Mouse (Mus musculus) lung, postnatal 0 days (tissue): ENCODE measurements around the gene Elk3. TPM values are rescaled to one million over a fixed set of nuclear protein-coding genes. Genes with fewer than 3 reads are reported as not detected.
A peak's percentile ranks its signal among the peaks of the same experiment; 100 is the strongest.

ENCODE experiments used
- ATAC-seq: fragments of 200-750 bp; cut with Nextera tagmentation; 2 replicates; pipeline ENCODE4 v1.8.0; 2017; ENCODE audit warnings: moderate library complexity
- DNase-seq: peaks from one replicate; pipeline ENCODE4 v3.0.0-alpha.2; 2016; ENCODE audit warnings: low spot score
- H3K27ac ChIP-seq: fragments of 300-500 bp; sonication (generic); 2 replicates; pipeline ENCODE4 v1.5.1; 2014; ENCODE audit warnings: antibody characterized with exemption, mild to moderate bottlenecking, low read length, mixed read lengths
- H3K27me3 ChIP-seq: fragments of 300-500 bp; sonication (generic); replicated peaks from 2 replicates; pipeline ENCODE4 v1.6.1; 2014; ENCODE audit warnings: low read length, mixed read lengths; ENCODE audit not compliant: insufficient read depth
- H3K36me3 ChIP-seq: fragments of 300-500 bp; sonication (generic); 2 replicates; pipeline ENCODE4 v1.6.1; 2014; ENCODE audit warnings: low read length, mixed read lengths; ENCODE audit not compliant: insufficient read depth
- H3K4me1 ChIP-seq: fragments of 300-500 bp; sonication (generic); 2 replicates; pipeline ENCODE4 v1.6.1; 2014; ENCODE audit warnings: antibody characterized with exemption, low read depth, low read length, mixed read lengths; ENCODE audit not compliant: insufficient read depth
- H3K4me2 ChIP-seq: fragments of 300-500 bp; sonication (generic); replicated peaks from 2 replicates; pipeline ENCODE4 v1.6.1; 2014; ENCODE audit warnings: low read depth, mild to moderate bottlenecking, low read length, moderate library complexity, mixed read lengths
- H3K4me3 ChIP-seq: fragments of 300-500 bp; sonication (generic); 2 replicates; pipeline ENCODE4 v1.5.1; 2014; ENCODE audit warnings: low read depth, low read length
- H3K9ac ChIP-seq: fragments of 300-500 bp; sonication (generic); replicated peaks from 2 replicates; pipeline ENCODE4 v1.6.1; 2014; ENCODE audit warnings: low read depth, mild to moderate bottlenecking
- H3K9me3 ChIP-seq: fragments of 300-500 bp; sonication (generic); 2 replicates; pipeline ENCODE4 v1.6.1; 2016; ENCODE audit warnings: low read length, mixed read lengths
- CTCF ChIP-seq: IDR thresholded peaks from 2 replicates; pipeline ENCODE4 v1.5.1; 2016; ENCODE audit warnings: antibody characterized with exemption, mild to moderate bottlenecking
- EP300 ChIP-seq: IDR thresholded peaks from 2 replicates; pipeline ENCODE4 v1.6.1; 2016; ENCODE audit warnings: antibody characterized with exemption, mild to moderate bottlenecking, control low read depth
- WGBS: fragments of 180-500 bp; shearing (Covaris S2); extraction: QIAGEN DNeasy Blood & Tissue Kit; methylation state at CpG from one replicate; pipeline ENCODE4 v1.1.7; 2014; 5-methylcytosine and 5-hydroxymethylcytosine counted together
- polyA plus RNA-seq: library from polyadenylated mRNA; unstranded; fragments of >200 nt; fragmentation: Nextera tagmentation; extraction: Ambion mirVana; gene quantifications from 2 replicates; pipeline ENCODE4 v1.2.1, GENCODE M21; 2015

Gene Elk3
- polyA plus RNA-seq, 1 experiment from 2014 or later, result 56.0 TPM

- ATAC-seq (peak; percentile 92), DNase-seq (peak; percentile 68)
- H3K4me1 ChIP-seq, result peaks cover 6% of the 10 kb centered on the region; the same call in 1 of the 2 replicates
- H3K36me3 ChIP-seq, result no peaks in the 10 kb centered on the region
- no peak overlapping the region for H3K9ac ChIP-seq
- no peaks in the 10 kb centered on the region for H3K27me3 ChIP-seq
- TF ChIP-seq EP300, result peak; percentile 18
- TF ChIP-seq CTCF, result no peak; the same call in 1 of the 2 replicates
- H3K4me3 ChIP-seq, result no peak overlapping the region
- no peaks in the 10 kb centered on the region for H3K9me3 ChIP-seq
- 49% methylated on average over 12 of the region's 12 CpGs for WGBS
- H3K4me2 ChIP-seq, result no peak overlapping the region
- H3K27ac ChIP-seq, result peak overlapping the region; percentile 55
These were observed 15.1 kb upstream of the Elk3 start for GRCm38 (mm10) chr10:93325804-93326740.

- 62% methylated on average over 3 of the region's 3 CpGs for WGBS
- no peaks in the 10 kb centered on the region for H3K27me3 ChIP-seq
- H3K4me3 ChIP-seq, result no peak overlapping the region
- no peaks in the 10 kb centered on the region for H3K36me3 ChIP-seq
- DNase-seq, result peak; percentile 43
- no peak overlapping the region for H3K9ac ChIP-seq
- H3K4me2 ChIP-seq, result no peak overlapping the region
- TF ChIP-seq CTCF (no peak), EP300 (no peak)
- peak; percentile 58 for ATAC-seq
- peaks cover 6% of the 10 kb centered on the region; the same call in 1 of the 2 replicates for H3K4me1 ChIP-seq
- H3K9me3 ChIP-seq, result no peaks in the 10 kb centered on the region
- peak overlapping the region; percentile 55 for H3K27ac ChIP-seq
These were observed 14.4 kb upstream of the Elk3 start for GRCm38 (mm10) chr10:93325369-93325768.

- Histone ChIP-seq H3K4me3 (no peak overlapping the region), H3K36me3 (no peaks in the 10 kb centered on the region), H3K27ac (no peak overlapping the region), H3K4me1 (peaks cover 6% of the 10 kb centered on the region; the same call in 1 of the 2 replicates), H3K4me2 (no peak overlapping the region), H3K9me3 (no peaks in the 10 kb centered on the region), H3K27me3 (no peaks in the 10 kb centered on the region), H3K9ac (no peak overlapping the region)
- DNase-seq (no peak), ATAC-seq (no peak)
- no peak for TF ChIP-seq CTCF
- no peak for TF ChIP-seq EP300
- WGBS, result 97% methylated on average over 2 of the region's 2 CpGs
These were observed 13.5 kb upstream of the Elk3 start for GRCm38 (mm10) chr10:93324438-93324837.

- Histone ChIP-seq H3K36me3 (no peaks in the 10 kb centered on the region), H3K9me3 (no peaks in the 10 kb centered on the region), H3K4me3 (no peak overlapping the region), H3K4me1 (peaks cover 6% of the 10 kb centered on the region; the same call in 1 of the 2 replicates), H3K27me3 (no peaks in the 10 kb centered on the region), H3K9ac (no peak overlapping the region), H3K27ac (no peak overlapping the region), H3K4me2 (no peak overlapping the region)
- DNase-seq, result no peak
- 89% methylated on average over 2 of the region's 2 CpGs for WGBS
- TF ChIP-seq CTCF (no peak), EP300 (no peak)
- ATAC-seq, result no peak
These were observed 12.7 kb upstream of the Elk3 start for GRCm38 (mm10) chr10:93323659-93324058.

- peaks cover 2% of the 10 kb centered on the region; the same call in 1 of the 2 replicates for H3K4me1 ChIP-seq
- H3K4me3 ChIP-seq, result no peak overlapping the region
- H3K4me2 ChIP-seq, result no peak overlapping the region
- no peak overlapping the region for H3K9ac ChIP-seq
- H3K27me3 ChIP-seq, result no peaks in the 10 kb centered on the region
- ATAC-seq (no peak), DNase-seq (no peak)
- H3K9me3 ChIP-seq, result no peaks in the 10 kb centered on the region
- TF ChIP-seq EP300 (no peak), CTCF (no peak)
- no peak overlapping the region for H3K27ac ChIP-seq
- H3K36me3 ChIP-seq, result no peaks in the 10 kb centered on the region
These were observed 10.8 kb upstream of the Elk3 start for GRCm38 (mm10) chr10:93321763-93322162.

GRCm38 (mm10) chr10:93320148-93320547 lies 9.2 kb upstream of the Elk3 start:
- TF ChIP-seq EP300, result peak; percentile 38
- TF ChIP-seq CTCF, result peak; percentile 45
- ATAC-seq (peak; percentile 14; the same call in 1 of the 2 replicates), DNase-seq (peak; percentile 27)
- Histone ChIP-seq H3K9ac (no peak overlapping the region), H3K4me2 (no peak overlapping the region), H3K36me3 (no peaks in the 10 kb centered on the region), H3K9me3 (no peaks in the 10 kb centered on the region), H3K27ac (no peak overlapping the region), H3K4me3 (no peak overlapping the region), H3K4me1 (no peaks in the 10 kb centered on the region), H3K27me3 (no peaks in the 10 kb centered on the region)
- 78% methylated on average over 4 of the region's 4 CpGs for WGBS
